Mouse (Mus musculus) spleen, adult 2 months (tissue): ENCODE measurements around the gene Parvb. TPM values are rescaled to one million over a fixed set of nuclear protein-coding genes. Genes with fewer than 3 reads are reported as not detected.

ENCODE experiments used
- DNase-seq, 2 experiments: peaks; one replicate each; pipeline versions ENCODE4 v3.0.0 to v3.0.0-alpha.2; 2012 to 2021; ENCODE audit warnings: low spot score in 2 of 2, low read depth in 1 of 2
- H3K27ac ChIP-seq: fragments of 200-500 bp; 2 replicates; pipeline ENCODE4 v1.5.1; 2012; ENCODE audit warnings: low read length, inconsistent platforms; ENCODE audit not compliant: insufficient read depth
- H3K27me3 ChIP-seq: fragments of 200-500 bp; 2 replicates; pipeline ENCODE4 v1.6.1; 2012; ENCODE audit warnings: mild to moderate bottlenecking, moderate library complexity, low read length, inconsistent platforms; ENCODE audit not compliant: control insufficient read depth, insufficient read depth
- H3K36me3 ChIP-seq: fragments of 200-500 bp; 2 replicates; pipeline ENCODE4 v1.6.1; 2012; ENCODE audit warnings: mild to moderate bottlenecking, low read length, inconsistent platforms; ENCODE audit not compliant: control insufficient read depth, insufficient read depth
- H3K4me1 ChIP-seq: fragments of 200-500 bp; 2 replicates; pipeline ENCODE4 v1.6.1; 2011; ENCODE audit warnings: inconsistent platforms; ENCODE audit not compliant: control insufficient read depth, insufficient read depth, insufficient read length
- H3K4me3 ChIP-seq: fragments of 200-500 bp; 2 replicates; pipeline ENCODE4 v1.5.1; 2011; ENCODE audit warnings: mild to moderate bottlenecking, inconsistent platforms; ENCODE audit not compliant: insufficient read depth, insufficient read length; ENCODE audit errors: extremely low read depth
- CTCF ChIP-seq: fragments of 200-500 bp; IDR thresholded peaks from 2 replicates; pipeline ENCODE4 v1.5.1; 2011; ENCODE audit warnings: mild to moderate bottlenecking, inconsistent platforms; ENCODE audit not compliant: insufficient read depth, insufficient read length, insufficient replicate concordance; ENCODE audit errors: extremely low read depth
- POLR2A ChIP-seq: fragments of 200-500 bp; IDR thresholded peaks from 2 replicates; pipeline ENCODE4 v1.6.1; 2011; ENCODE audit warnings: low read depth, low read length, inconsistent platforms
- WGBS: fragments of 180-500 bp; shearing (Covaris S2); methylation state at CpG from one replicate; pipeline ENCODE4 v1.1.7; 2018; 5-methylcytosine and 5-hydroxymethylcytosine counted together
- polyA plus RNA-seq: library from polyadenylated mRNA; depleted of rRNA; stranded (reverse); fragments of >200 nt; gene quantifications from 2 replicates; pipeline ENCODE4 v1.2.3, GENCODE M21; 2012

Gene Parvb
- polyA plus RNA-seq, 1 experiment, result 39.9 TPM

- peak within 1 kb of the TSS; percentile 88 for H3K4me3 ChIP-seq
- H3K27me3 ChIP-seq, result no peaks in the 10 kb centered on the region
- H3K4me1 ChIP-seq, result peaks cover 6% of the 10 kb centered on the region; the same call in 1 of the 2 replicates
- peaks cover 8% of the 10 kb centered on the region for H3K36me3 ChIP-seq
- DNase-seq, result peak; percentile 86 to 90
- H3K27ac ChIP-seq, result peak within 1 kb of the TSS; percentile 84
- WGBS, result 3% methylated on average over 48 of the region's 48 CpGs
- TF ChIP-seq CTCF (no peak), POLR2A (peak; percentile 62)
These were observed 39.6 kb upstream of the Parvb start, which contains the start of gene Samm50 for GRCm38 (mm10) chr15:84192058-84192791. Gene Samm50 (plus strand): TSS chr15:84192241.

- no peak for DNase-seq
- TF ChIP-seq POLR2A, result no peak
- no peak for TF ChIP-seq CTCF
- Histone ChIP-seq H3K4me3 (no peak overlapping the region), H3K27ac (no peak overlapping the region), H3K27me3 (no peaks in the 10 kb centered on the region), H3K4me1 (peaks cover 6% of the 10 kb centered on the region; the same call in 1 of the 2 replicates), H3K36me3 (peaks cover 43% of the 10 kb centered on the region)
- WGBS, result 90% methylated on average over 8 of the region's 8 CpGs
These were observed 35.2 kb upstream of the Parvb start for GRCm38 (mm10) chr15:84196486-84197165.

DNA sequence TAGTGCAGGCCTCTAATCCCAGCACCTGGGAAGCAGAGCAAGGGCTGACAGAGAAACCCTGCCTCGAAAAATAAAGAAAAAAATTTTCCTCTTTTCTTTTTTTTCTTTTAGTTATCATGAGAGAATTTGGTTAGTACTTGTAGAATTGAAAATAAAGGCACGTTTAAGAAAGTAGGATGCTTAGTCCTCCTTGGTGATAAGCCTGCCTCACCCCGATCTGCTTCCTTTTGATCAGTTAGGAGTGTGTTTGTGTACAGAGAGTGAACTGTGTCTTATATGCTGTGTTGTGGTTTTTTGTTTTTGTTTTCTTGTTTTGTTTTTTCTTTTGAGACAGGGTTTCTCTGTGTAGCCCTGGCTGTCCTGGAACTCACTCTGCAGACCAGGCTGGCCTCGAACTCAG, 24.5 kb upstream of the Parvb start:
- 85% methylated on average over 4 of the region's 4 CpGs for whole genome bisulfite sequencing
- no peak overlapping the region for H3K4me3 ChIP-seq
- no peak for DNase-seq
- TF ChIP-seq POLR2A (no peak), CTCF (no peak)
- H3K4me1 ChIP-seq, result no peaks in the 10 kb centered on the region
- H3K36me3 ChIP-seq, result peaks cover 54% of the 10 kb centered on the region
- H3K27me3 ChIP-seq, result no peaks in the 10 kb centered on the region
- no peak overlapping the region for H3K27ac ChIP-seq

GRCm38 (mm10) chr15:84209517-84210412, 22.1 kb upstream of the Parvb start:
- Histone ChIP-seq H3K4me1 (peaks cover 3% of the 10 kb centered on the region; the same call in 1 of the 2 replicates), H3K27me3 (no peaks in the 10 kb centered on the region), H3K4me3 (no peak overlapping the region), H3K36me3 (peaks cover 40% of the 10 kb centered on the region), H3K27ac (peak overlapping the region; percentile 51; the same call in 1 of the 2 replicates)
- no peak for DNase-seq
- WGBS, result 48% methylated on average over 11 of the region's 11 CpGs
- TF ChIP-seq CTCF (no peak), POLR2A (no peak)

- TF ChIP-seq POLR2A (no peak), CTCF (no peak)
- no peak overlapping the region for H3K27ac ChIP-seq
- no peaks in the 10 kb centered on the region for H3K27me3 ChIP-seq
- no peak overlapping the region for H3K4me3 ChIP-seq
- H3K36me3 ChIP-seq, result peaks cover 39% of the 10 kb centered on the region
- peaks cover 3% of the 10 kb centered on the region; the same call in 1 of the 2 replicates for H3K4me1 ChIP-seq
- WGBS, result 70% methylated on average over 13 of the region's 13 CpGs
- no peak for DNase-seq
These were observed 21.4 kb upstream of the Parvb start for GRCm38 (mm10) chr15:84210461-84210860.

GRCm38 (mm10) chr15:84210941-84211340, 20.9 kb upstream of the Parvb start:
- Histone ChIP-seq H3K36me3 (peaks cover 37% of the 10 kb centered on the region), H3K27ac (no peak overlapping the region)

More at GRCm38 (mm10) chr15:84210941-84211340, 20.9 kb upstream of the Parvb start:
- no peaks in the 10 kb centered on the region for H3K27me3 ChIP-seq
- no peak for TF ChIP-seq CTCF
- no peak for TF ChIP-seq POLR2A
- DNase-seq, result no peak
- peaks cover 3% of the 10 kb centered on the region; the same call in 1 of the 2 replicates for H3K4me1 ChIP-seq
- H3K4me3 ChIP-seq, result no peak overlapping the region
- 95% methylated on average over 13 of the region's 13 CpGs for WGBS
